Mouse (Mus musculus): ENCODE measurements around the gene Hnrnpc. TPM values are rescaled to one million over a fixed set of nuclear protein-coding genes. Genes with fewer than 3 reads are reported as not detected.

Gene Hnrnpc
- polyA plus RNA-seq, 1 experiment from 2014 or later, result 690 TPM

GRCm38 (mm10) chr14:52133584-52133983 is 29.8 kb upstream of the Hnrnpc start:
- no peak overlapping the region for H3K9ac ChIP-seq (ENCODE audit: low read length)
- no peak overlapping the region for H3K4me3 ChIP-seq (ENCODE audit: low read depth, low read length)
- no peaks in the 10 kb centered on the region for H3K9me3 ChIP-seq (replicated peaks; ENCODE audit: control insufficient read depth, low read length)
- H3K4me2 ChIP-seq (ENCODE audit: low read length), result no peak overlapping the region
- no peaks in the 10 kb centered on the region for H3K4me1 ChIP-seq (ENCODE audit: control insufficient read depth, insufficient read depth, low read length)
- WGBS, result 85% methylated on average over 5 of the region's 5 CpGs
- ATAC-seq (no peak), DNase-seq (ENCODE audit: low spot score) (no peak)
- no peaks in the 10 kb centered on the region for H3K27me3 ChIP-seq (replicated peaks; ENCODE audit: control insufficient read depth, insufficient read depth, low read length)
- no peaks in the 10 kb centered on the region for H3K36me3 ChIP-seq (ENCODE audit: control insufficient read depth, insufficient read depth, low read length)
- H3K27ac ChIP-seq (ENCODE audit: low read depth, low read length), result no peak overlapping the region

DNA sequence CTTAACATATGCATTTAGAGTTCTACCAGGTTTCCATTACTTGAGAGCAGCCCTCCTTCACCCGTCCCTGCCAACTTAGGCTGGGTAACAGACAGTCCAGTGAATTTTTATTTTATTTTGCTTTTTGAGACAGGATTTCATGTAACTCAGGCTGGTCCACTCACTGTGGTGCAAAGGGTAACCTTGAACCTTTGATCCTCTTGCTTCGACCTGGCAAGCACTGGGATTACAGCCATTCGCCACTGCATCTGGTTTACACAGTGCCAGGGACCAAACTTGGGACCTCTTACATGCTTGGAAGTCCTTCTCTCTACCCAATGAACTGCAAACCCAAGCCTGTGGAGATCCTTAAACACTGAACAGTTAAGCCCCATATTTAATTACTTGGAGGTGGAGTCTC is 20.8 kb upstream of the Hnrnpc start:
- H3K9ac ChIP-seq (ENCODE audit: low read length), result no peak overlapping the region
- ATAC-seq (no peak), DNase-seq (ENCODE audit: low spot score) (no peak)
- H3K27me3 ChIP-seq (replicated peaks; ENCODE audit: control insufficient read depth, insufficient read depth, low read length), result 0 out of 2 replicates have a peak, but pooled peaks cover 2% of the 10 kb centered on the region
- H3K27ac ChIP-seq (ENCODE audit: low read depth, low read length), result no peak overlapping the region
- 95% methylated on average over 3 of the region's 3 CpGs for WGBS
- no peaks in the 10 kb centered on the region for H3K36me3 ChIP-seq (ENCODE audit: control insufficient read depth, insufficient read depth, low read length)
- no peaks in the 10 kb centered on the region for H3K4me1 ChIP-seq (ENCODE audit: control insufficient read depth, insufficient read depth, low read length)
- H3K4me2 ChIP-seq (ENCODE audit: low read length), result no peak overlapping the region
- H3K9me3 ChIP-seq (replicated peaks; ENCODE audit: control insufficient read depth, low read length), result no peaks in the 10 kb centered on the region
- no peak overlapping the region for H3K4me3 ChIP-seq (ENCODE audit: low read depth, low read length)

DNA sequence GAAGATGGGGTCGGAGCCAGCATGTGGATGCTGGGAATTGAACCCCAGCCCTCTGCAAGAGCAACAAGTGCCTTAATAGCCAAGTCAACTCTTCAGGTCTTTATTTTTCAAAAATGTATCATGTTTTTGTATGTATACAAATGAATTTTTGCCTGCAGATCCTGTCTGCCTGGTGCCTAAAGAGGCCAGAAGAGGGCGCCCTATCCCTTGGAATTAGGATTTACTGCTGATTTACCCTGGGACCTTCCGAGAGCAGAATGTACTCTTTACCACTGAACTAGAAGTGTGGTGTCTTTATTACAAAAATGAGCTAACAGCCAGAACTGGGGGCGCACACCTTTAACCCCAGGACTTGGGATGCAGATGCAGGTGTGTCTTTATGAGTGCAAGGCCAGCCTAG is 20.1 kb upstream of the Hnrnpc start:
- WGBS, result 21% methylated on average over 4 of the region's 4 CpGs
- H3K4me1 ChIP-seq (ENCODE audit: control insufficient read depth, insufficient read depth, low read length), result no peaks in the 10 kb centered on the region
- H3K4me3 ChIP-seq (ENCODE audit: low read depth, low read length), result no peak overlapping the region
- no peak overlapping the region for H3K4me2 ChIP-seq (ENCODE audit: low read length)
- 0 out of 2 replicates have a peak, but pooled peaks cover 2% of the 10 kb centered on the region for H3K27me3 ChIP-seq (replicated peaks; ENCODE audit: control insufficient read depth, insufficient read depth, low read length)
- DNase-seq (ENCODE audit: low spot score) (peak; percentile 77), ATAC-seq (peak; percentile 51)
- H3K36me3 ChIP-seq (ENCODE audit: control insufficient read depth, insufficient read depth, low read length), result no peaks in the 10 kb centered on the region
- no peaks in the 10 kb centered on the region for H3K9me3 ChIP-seq (replicated peaks; ENCODE audit: control insufficient read depth, low read length)
- H3K9ac ChIP-seq (ENCODE audit: low read length), result no peak overlapping the region
- H3K27ac ChIP-seq (ENCODE audit: low read depth, low read length), result no peak overlapping the region

- Histone ChIP-seq H3K4me3 (ENCODE audit: low read depth, low read length) (peak overlapping the region; percentile 50; the same call in 1 of the 2 replicates), H3K36me3 (ENCODE audit: control insufficient read depth, insufficient read depth, low read length) (no peaks in the 10 kb centered on the region), H3K27ac (ENCODE audit: low read depth, low read length) (no peak overlapping the region), H3K9me3 (replicated peaks; ENCODE audit: control insufficient read depth, low read length) (no peaks in the 10 kb centered on the region), H3K4me1 (ENCODE audit: control insufficient read depth, insufficient read depth, low read length) (no peaks in the 10 kb centered on the region; the same call in 1 of the 2 replicates), H3K4me2 (ENCODE audit: low read length) (peak overlapping the region; percentile 94), H3K27me3 (replicated peaks; ENCODE audit: control insufficient read depth, insufficient read depth, low read length) (0 out of 2 replicates have a peak, but pooled peaks cover 2% of the 10 kb centered on the region), H3K9ac (ENCODE audit: low read length) (peak overlapping the region; percentile 81)
- no peak for DNase-seq (ENCODE audit: low spot score)
- WGBS, result 63% methylated on average over 7 of the region's 7 CpGs
- no peak for ATAC-seq
Observed at GRCm38 (mm10) chr14:52120169-52120568, 16.3 kb upstream of the Hnrnpc start.

DNA sequence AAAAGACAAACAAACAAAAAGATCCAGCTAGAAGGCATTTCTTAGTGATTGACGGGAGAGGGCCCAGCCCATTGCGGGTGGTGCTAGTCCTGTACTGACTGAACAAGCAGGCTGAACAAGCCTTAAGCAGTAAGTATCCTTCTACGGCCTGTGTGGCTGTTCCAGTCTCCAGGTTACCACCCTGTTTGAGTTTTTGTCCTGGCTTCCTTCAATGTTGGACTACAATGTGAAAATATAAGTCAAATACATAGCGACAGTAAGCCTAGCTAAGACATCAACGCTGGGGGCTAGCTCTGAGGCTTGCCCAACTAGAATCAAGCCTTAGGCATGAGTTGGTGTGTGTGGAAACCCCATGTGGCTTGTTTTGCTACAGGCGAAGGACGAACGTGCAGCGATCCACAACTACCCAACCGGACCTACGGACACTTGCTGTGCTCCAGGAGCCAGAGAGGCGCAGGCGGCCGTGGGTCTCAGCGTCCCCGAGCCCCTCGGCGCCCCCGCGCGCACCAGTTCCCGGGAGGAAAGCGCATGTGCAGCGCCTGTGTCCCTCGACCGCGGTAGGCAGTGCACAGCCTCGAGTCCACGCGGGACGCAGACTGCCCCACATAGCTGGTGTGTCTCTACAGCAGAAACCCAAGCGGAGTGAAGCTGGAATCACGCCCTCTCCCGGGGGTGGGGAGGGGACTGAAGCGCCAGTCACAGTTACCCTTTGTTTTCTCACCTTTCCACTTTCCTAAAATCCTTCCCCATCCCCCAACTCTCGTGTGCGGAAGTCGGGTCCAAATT is 15.2 kb upstream of the Hnrnpc start:
- 1% methylated on average over 38 of the region's 38 CpGs for WGBS
- ATAC-seq, result peak; percentile 85
- peak overlapping the region; percentile 81 for H3K9ac ChIP-seq (ENCODE audit: low read length)
- peak; percentile 70 for DNase-seq (ENCODE audit: low spot score)
- H3K36me3 ChIP-seq (ENCODE audit: control insufficient read depth, insufficient read depth, low read length), result no peaks in the 10 kb centered on the region
- H3K4me3 ChIP-seq (ENCODE audit: low read depth, low read length), result peak overlapping the region; percentile 50
- peak overlapping the region; percentile 72; the same call in 1 of the 2 replicates for H3K27ac ChIP-seq (ENCODE audit: low read depth, low read length)
- H3K9me3 ChIP-seq (replicated peaks; ENCODE audit: control insufficient read depth, low read length), result no peaks in the 10 kb centered on the region
- 0 out of 2 replicates have a peak, but pooled peaks cover 2% of the 10 kb centered on the region for H3K27me3 ChIP-seq (replicated peaks; ENCODE audit: control insufficient read depth, insufficient read depth, low read length)
- no peaks in the 10 kb centered on the region; the same call in 1 of the 2 replicates for H3K4me1 ChIP-seq (ENCODE audit: control insufficient read depth, insufficient read depth, low read length)
- peak overlapping the region; percentile 94 for H3K4me2 ChIP-seq (ENCODE audit: low read length)

DNA sequence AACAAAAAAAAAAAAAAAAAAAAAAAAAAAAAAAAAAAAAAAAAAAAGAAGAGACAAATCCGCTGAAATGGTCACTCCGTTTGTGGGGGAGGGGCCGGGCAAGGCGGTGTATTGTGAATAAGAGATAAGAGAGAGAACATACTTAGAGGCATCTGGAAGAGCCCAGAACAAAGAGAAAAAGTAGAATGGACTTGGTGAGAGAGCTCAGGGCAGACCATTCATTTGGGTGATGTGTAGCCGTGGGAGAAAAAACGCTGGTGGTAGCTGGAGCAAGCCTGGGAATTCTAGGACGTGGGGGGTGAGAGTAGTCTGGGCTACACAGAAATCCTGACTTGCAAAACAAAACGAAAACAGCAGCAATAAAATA is 14.6 kb upstream of the Hnrnpc start:
- Histone ChIP-seq H3K4me3 (ENCODE audit: low read depth, low read length) (peak overlapping the region; percentile 50; the same call in 1 of the 2 replicates), H3K9me3 (replicated peaks; ENCODE audit: control insufficient read depth, low read length) (no peaks in the 10 kb centered on the region), H3K9ac (ENCODE audit: low read length) (peak overlapping the region; percentile 81; the same call in 1 of the 2 replicates), H3K4me2 (ENCODE audit: low read length) (peak overlapping the region; percentile 94), H3K27ac (ENCODE audit: low read depth, low read length) (no peak overlapping the region; the same call in 1 of the 2 replicates), H3K27me3 (replicated peaks; ENCODE audit: control insufficient read depth, insufficient read depth, low read length) (0 out of 2 replicates have a peak, but pooled peaks cover 2% of the 10 kb centered on the region), H3K4me1 (ENCODE audit: control insufficient read depth, insufficient read depth, low read length) (no peaks in the 10 kb centered on the region; the same call in 1 of the 2 replicates), H3K36me3 (ENCODE audit: control insufficient read depth, insufficient read depth, low read length) (no peaks in the 10 kb centered on the region)
- peak; percentile 49; the same call in 1 of the 2 replicates for ATAC-seq
- WGBS, result 21% methylated on average over 8 of the region's 8 CpGs
- DNase-seq (ENCODE audit: low spot score), result peak; percentile 35

GRCm38 (mm10) chr14:52117241-52117640 is 13.4 kb upstream of the Hnrnpc start:
- no peak for DNase-seq (ENCODE audit: low spot score)
- Histone ChIP-seq H3K4me1 (ENCODE audit: control insufficient read depth, insufficient read depth, low read length) (no peaks in the 10 kb centered on the region; the same call in 1 of the 2 replicates), H3K9ac (ENCODE audit: low read length) (no peak overlapping the region), H3K4me3 (ENCODE audit: low read depth, low read length) (no peak overlapping the region), H3K27ac (ENCODE audit: low read depth, low read length) (no peak overlapping the region), H3K36me3 (ENCODE audit: control insufficient read depth, insufficient read depth, low read length) (no peaks in the 10 kb centered on the region), H3K4me2 (ENCODE audit: low read length) (no peak overlapping the region), H3K9me3 (replicated peaks; ENCODE audit: control insufficient read depth, low read length) (no peaks in the 10 kb centered on the region), H3K27me3 (replicated peaks; ENCODE audit: control insufficient read depth, insufficient read depth, low read length) (no peaks in the 10 kb centered on the region)
- 95% methylated on average over 5 of the region's 5 CpGs for WGBS
- ATAC-seq, result no peak

DNA sequence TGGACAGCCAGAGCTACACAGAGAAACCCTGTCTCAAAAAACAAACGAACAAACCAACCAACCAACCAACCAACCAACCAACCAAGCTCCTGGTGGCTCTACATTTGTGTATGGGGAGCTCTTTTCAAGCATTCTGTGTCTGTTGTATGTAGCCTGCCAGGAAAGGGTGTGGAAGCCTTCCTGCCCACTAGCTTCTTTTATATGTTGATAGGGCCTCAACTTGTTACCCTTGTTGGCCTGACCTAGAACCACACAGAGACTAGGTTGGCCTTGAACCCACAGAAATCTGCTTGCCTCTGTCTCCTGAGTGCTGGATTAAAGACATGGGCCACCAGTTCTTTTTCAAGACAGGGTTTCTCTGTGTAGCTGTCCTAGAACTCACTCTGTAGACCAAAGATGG is 10.3 kb upstream of the Hnrnpc start:
- Histone ChIP-seq H3K27me3 (replicated peaks; ENCODE audit: control insufficient read depth, insufficient read depth, low read length) (no peaks in the 10 kb centered on the region), H3K4me1 (ENCODE audit: control insufficient read depth, insufficient read depth, low read length) (no peaks in the 10 kb centered on the region; the same call in 1 of the 2 replicates), H3K4me2 (ENCODE audit: low read length) (no peak overlapping the region), H3K9me3 (replicated peaks; ENCODE audit: control insufficient read depth, low read length) (no peaks in the 10 kb centered on the region), H3K9ac (ENCODE audit: low read length) (no peak overlapping the region), H3K36me3 (ENCODE audit: control insufficient read depth, insufficient read depth, low read length) (no peaks in the 10 kb centered on the region), H3K4me3 (ENCODE audit: low read depth, low read length) (no peak overlapping the region), H3K27ac (ENCODE audit: low read depth, low read length) (no peak overlapping the region)
- no peak for DNase-seq (ENCODE audit: low spot score)
- no peak for ATAC-seq
- WGBS, result 81% methylated on average over 1 of the region's 1 CpGs

DNA sequence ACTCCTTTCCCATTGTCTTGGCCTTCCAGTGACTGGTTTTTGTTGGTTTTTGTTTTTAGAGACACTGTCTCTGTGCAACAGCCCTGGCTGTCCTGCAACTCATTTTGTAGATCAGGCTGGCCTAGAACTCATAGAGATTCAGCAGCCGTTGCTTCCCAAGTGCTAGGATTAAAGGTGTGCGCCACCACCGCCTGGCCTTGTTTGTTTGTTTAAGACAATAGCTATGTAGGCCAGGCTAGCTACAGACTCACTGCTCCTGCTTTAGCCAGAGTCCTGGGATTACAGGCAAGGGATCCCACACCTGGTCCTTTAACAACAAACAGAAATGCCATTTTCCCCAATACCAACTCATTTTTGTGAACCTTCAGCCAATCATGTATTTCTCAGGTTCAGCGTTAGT is 6.5 kb upstream of the Hnrnpc start, which contains the start of gene Rpgrip1:
TSS of gene Rpgrip1 (plus strand) at position 359 of the 400 bp plus-strand sequence.
- Histone ChIP-seq H3K27me3 (replicated peaks; ENCODE audit: control insufficient read depth, insufficient read depth, low read length) (no peaks in the 10 kb centered on the region), H3K9ac (ENCODE audit: low read length) (no peak within 1 kb of the TSS), H3K4me1 (ENCODE audit: control insufficient read depth, insufficient read depth, low read length) (peaks cover 4% of the 10 kb centered on the region; the same call in 1 of the 2 replicates), H3K9me3 (replicated peaks; ENCODE audit: control insufficient read depth, low read length) (no peaks in the 10 kb centered on the region), H3K4me2 (ENCODE audit: low read length) (no peak within 1 kb of the TSS), H3K4me3 (ENCODE audit: low read depth, low read length) (no peak within 1 kb of the TSS), H3K36me3 (ENCODE audit: control insufficient read depth, insufficient read depth, low read length) (no peaks in the 10 kb centered on the region), H3K27ac (ENCODE audit: low read depth, low read length) (no peak within 1 kb of the TSS)
- DNase-seq (ENCODE audit: low spot score) (no peak), ATAC-seq (no peak)
- 87% methylated on average over 4 of the region's 4 CpGs for WGBS

Data from forebrain, embryonic 14.5 days (tissue).